Mouse (Mus musculus): ENCODE measurements around the gene Tmprss2.

DNA sequence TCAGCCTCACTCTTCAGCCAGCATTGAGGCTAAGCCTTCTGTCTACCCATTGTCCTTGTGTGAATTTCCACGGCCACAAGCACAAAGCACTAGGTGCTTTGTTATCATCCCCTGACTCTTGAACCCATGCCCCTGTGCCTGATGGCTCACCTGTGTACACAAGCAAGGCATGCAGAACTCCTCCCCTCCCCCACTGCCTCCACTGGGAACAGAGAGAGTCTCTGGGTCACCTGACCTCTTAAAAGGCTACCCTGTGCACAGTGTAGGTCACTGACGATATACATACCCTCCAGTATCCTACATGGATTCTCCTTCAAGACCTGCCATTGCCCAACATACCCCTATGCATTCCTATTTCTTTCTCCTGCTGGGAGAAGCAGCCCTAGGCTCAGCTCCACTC, 4.2 kb downstream of the Tmprss2 start:
- TF ChIP-seq CTCF (IDR thresholded peaks at IDR 0.05; ENCODE audit: low read depth, low read length) = no peak
- TF ChIP-seq POLR2A (IDR thresholded peaks at IDR 0.05; ENCODE audit: borderline replicate concordance, low read depth, low read length) = no peak

All from bone marrow macrophage, adult 2 months (primary cell).